Mouse (Mus musculus): ENCODE measurements around the gene Atp2c2.

Gene Atp2c2

DNA sequence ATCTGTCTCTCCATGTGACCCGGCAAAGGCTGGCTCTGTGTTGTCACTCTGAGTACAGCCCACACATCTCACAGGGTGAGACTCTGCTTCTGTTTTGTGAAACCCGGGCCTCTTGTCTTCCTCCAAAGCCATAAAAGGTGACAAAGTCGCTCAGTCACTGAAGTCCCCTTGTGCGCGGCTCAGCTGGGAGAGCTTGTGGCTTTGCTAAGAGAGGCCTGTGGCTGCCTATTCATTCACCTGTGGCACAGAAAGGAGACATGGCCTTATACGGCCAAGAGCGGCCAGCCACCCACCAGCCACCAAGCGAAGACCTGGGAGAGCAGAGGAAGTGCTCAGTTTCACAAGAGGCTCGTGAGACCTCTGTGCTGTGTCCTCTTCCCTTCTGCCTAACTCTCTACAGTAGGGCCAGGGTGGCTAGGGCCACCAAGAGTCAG, 84.3 kb downstream of the Atp2c2 start:
- no peak for DNase-seq (ENCODE audit: low read depth, low spot score)

- no peak for DNase-seq (ENCODE audit: low read depth, low spot score)
Observed at GRCm38 (mm10) chr8:119784676-119785075, 84.9 kb downstream of the Atp2c2 start.

DNA sequence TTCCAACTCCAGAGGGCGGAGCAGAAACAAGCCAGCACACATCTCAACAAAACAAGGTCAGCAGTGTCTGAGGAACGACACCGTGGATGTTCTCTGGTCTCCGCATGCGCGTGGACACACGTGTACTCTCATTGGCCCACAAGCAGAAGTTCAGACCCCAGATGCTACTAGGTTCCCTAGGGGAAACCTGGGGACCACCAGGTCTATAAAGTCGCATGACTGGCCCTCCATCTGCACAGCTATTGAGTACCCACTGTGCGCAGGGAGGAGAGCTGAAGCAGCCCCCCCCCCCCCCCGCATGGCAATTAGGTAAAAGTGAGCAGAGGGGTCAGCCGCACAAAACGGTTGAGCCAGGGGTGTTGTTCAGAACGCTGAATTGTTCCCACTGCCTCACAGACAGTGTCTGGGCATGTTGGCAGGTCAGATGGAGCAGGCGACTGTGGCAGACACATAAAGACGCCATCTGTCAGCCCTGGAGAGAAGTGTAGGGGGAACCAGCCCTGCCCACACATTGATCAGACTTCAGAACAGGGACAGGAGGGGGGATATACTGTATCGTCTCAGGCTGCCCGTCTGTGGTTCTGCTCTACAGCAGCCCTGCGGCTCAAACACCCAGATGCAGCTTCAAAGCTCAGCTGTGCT, 86.1 kb downstream of the Atp2c2 start:
- DNase-seq (ENCODE audit: low read depth, low spot score), result no peak

DNA sequence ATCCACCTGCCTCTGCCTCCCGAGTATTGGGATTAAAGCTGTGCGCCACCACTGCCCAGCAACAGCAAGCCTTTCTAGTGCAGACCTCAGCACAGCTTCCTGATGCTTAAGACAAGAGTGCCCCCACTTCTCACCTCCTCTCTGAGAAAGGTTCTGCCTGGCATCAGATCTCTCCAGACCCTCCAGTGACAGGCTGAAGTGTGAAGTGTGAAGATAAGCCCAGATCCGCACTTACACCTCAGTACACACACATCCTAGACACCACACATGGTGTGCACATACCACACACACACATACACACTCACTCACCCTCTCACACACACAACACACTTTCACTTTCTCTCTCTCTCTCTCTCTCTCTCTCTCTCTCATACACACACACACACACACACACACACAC, 87.1 kb downstream of the Atp2c2 start:
- DNase-seq (ENCODE audit: low read depth, low spot score), result no peak

GRCm38 (mm10) chr8:119787341-119787740, 87.5 kb downstream of the Atp2c2 start:
- no peak for DNase-seq (ENCODE audit: low read depth, low spot score)

GRCm38 (mm10) chr8:119788607-119789381, 89.0 kb downstream of the Atp2c2 start:
- DNase-seq (ENCODE audit: low read depth, low spot score), result no peak

DNA sequence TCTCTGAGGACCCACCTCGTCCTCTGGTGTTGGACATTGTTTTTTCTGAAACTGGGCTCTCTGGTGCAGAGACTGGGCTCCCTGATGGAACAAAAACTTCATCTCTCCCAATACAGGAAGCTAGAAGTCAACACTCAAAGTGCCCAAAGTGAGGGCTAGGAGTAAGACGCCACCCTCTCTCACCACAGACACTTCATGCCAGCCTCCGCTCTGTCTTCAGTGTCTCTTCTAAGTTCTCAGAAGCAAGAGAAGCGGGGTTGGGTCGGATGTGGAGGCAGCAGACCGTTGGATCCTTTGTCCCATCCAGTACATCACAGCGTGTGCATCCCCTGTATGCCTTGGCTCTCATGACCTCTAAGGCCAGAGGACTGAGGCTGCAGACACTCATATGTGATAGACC, 89.8 kb downstream of the Atp2c2 start:
- DNase-seq (ENCODE audit: low read depth, low spot score), result no peak

GRCm38 (mm10) chr8:119791804-119792704, 92.2 kb downstream of the Atp2c2 start:
- DNase-seq (ENCODE audit: low read depth, low spot score), result peak; percentile 85

DNA sequence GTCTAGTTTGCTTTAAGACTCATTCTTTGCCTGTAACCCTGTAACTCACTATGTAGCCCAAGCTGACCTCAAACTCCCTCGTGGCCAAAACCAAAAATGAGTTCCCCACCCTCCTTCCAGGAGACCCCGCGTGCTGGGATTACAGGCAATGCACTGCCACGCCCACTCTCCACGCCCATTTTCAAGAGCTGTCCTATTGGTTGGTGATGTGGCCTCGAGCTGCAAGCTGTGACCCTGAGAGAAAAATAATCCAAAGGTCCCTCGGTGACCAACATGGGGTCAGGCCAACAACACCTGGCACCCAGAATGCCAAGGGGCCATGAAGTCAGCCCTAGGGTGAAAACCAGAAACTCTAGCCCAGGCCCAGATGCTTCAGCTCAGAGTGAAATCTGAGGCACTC, 94.9 kb downstream of the Atp2c2 start:
- DNase-seq (ENCODE audit: low read depth, low spot score), result no peak

DNA sequence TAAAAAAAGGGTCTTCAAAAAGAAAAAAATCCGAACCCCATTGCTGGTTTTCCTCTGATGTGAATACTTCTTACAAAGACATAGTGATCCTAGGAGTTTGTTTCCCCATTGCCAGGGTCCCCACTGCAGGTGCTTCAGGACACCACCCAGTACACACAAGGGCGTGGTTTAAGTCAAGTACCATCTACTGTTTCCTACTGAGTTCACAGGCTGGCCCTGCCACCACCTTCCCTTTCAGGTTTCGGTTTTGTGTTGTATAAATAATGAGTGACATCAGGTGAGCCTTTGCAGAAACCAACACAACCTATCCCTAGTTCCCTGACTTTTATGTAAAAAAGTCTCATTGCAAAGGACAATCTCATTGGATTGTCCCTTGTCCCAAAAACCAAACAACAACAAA, 95.8 kb downstream of the Atp2c2 start:
- no peak for DNase-seq (ENCODE audit: low read depth, low spot score)

GRCm38 (mm10) chr8:119798170-119798964, 98.6 kb downstream of the Atp2c2 start:
- peak; percentile 72 for DNase-seq (ENCODE audit: low read depth, low spot score)

- no peak for DNase-seq (ENCODE audit: low read depth, low spot score)
Observed at GRCm38 (mm10) chr8:119798965-119799264, 99.1 kb downstream of the Atp2c2 start.

DNA sequence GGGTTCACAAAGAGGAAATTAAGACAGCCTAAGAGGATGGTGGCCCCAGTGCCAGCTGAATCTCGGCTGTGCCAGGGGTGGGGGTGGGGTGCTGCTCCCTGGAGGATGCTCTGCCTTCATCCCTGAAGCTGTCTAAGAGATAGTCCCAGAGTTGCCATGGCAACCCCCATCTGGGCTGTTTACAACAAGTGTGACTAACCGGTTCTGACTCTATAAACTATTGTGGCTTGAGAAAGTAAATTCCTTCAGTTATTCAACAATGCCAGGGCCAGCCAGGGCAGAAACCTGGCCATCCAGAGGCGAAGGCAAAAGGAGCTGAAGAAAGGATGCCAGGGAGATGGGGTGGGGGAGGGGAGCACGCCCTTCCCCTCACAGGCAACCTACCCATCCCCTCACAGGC, 101.4 kb downstream of the Atp2c2 start:
- no peak for DNase-seq (ENCODE audit: low read depth, low spot score)

- no peak for DNase-seq (ENCODE audit: low read depth, low spot score)
Observed at GRCm38 (mm10) chr8:119802592-119802991, 102.8 kb downstream of the Atp2c2 start.

DNA sequence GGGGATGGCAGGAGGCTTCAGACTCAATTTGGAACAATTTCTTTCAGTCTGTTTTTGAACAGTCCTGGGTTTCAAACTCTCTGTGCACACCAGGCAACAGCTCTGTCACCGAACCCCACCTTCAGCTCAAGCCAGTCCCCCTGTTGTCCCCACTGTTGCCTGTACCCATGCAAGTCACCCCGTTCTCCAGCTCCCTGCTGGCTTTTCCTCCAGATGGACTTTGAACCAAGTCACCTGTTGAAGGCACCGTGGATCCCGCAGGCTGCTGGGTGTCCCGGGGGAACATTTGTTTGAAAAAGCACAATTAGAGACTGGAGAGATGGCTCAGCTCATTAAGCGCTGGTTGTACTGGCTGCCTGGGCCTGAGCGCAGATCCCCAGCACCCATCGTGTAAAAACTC, 105.5 kb downstream of the Atp2c2 start:
- no peak for DNase-seq (ENCODE audit: low read depth, low spot score)

DNA sequence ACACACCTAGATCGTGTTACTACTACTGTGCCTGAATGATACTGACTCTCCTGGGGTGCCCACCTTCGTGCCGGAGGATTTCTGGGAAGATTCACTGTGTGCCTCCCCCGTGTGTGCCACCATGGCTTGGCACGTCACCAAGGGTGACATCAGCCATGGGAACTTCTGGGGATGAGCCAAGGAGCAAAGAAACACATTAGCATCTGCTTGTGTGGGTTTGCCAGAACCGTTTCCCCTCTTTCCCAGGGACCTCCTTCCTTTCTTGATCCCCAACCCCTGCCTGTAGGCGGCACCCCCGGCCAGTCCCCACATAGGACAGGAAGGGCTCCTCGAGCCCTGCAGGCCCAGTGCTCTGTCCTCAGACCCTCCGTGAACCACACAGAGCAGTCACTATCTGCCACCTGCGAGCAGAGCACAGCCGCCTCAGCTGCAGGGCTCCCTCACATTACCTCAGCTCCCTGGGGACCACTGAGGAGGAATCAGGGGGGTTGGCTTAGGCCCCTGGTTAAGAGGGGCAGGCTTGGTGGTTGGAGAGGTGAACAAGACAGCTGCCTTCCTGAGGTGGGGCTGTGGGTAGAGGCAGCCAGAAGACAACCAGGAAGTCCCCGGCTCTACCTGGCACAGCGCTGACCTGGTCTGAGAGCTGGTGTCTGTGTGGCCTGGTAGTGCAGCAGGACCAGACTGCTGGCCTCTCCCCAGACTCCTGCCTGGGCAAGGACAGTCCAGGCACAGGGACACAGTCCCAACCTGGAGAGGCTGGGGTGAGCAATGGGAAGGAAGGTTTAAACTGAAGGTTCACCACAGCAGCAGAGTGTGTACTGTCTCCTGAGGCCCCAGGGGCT, 106.8 kb downstream of the Atp2c2 start:
- DNase-seq (ENCODE audit: low read depth, low spot score), result no peak
